Mouse (Mus musculus) thymus, adult 2 months (tissue): Measurements from ENCODE around the gene Sp7.

ENCODE experiments used
- CTCF ChIP-seq: fragments of 200-500 bp; IDR thresholded peaks from 2 replicates; pipeline ENCODE4 v1.5.1; 2012; ENCODE audit warnings: mild to moderate bottlenecking, control low read depth, low read length, moderate library complexity, borderline replicate concordance; ENCODE audit not compliant: control insufficient read depth, poor library complexity, insufficient read depth; ENCODE audit errors: extremely low read depth
- POLR2A ChIP-seq: fragments of 200-500 bp; IDR thresholded peaks from 2 replicates; pipeline ENCODE4 v1.6.1; 2012; ENCODE audit warnings: mild to moderate bottlenecking, low read length, control low read depth, moderate library complexity; ENCODE audit not compliant: control insufficient read depth, poor library complexity, insufficient read depth; ENCODE audit errors: extremely low read depth

GRCm38 (mm10) chr15:102376453-102377162 is 9.6 kb upstream of the Sp7 start:
- no peak for TF ChIP-seq POLR2A
- no peak for TF ChIP-seq CTCF
